Mouse (Mus musculus) layer of hippocampus, adult 8-10 months (tissue): ENCODE data around the gene Srek1ip1. TPM values are rescaled to one million over a fixed set of nuclear protein-coding genes. Genes with fewer than 3 reads are reported as not detected.
A peak's percentile ranks its signal among the peaks of the same experiment; 100 is the strongest.

Source experiments
- DNase-seq, 2 experiments: peaks; one replicate each; pipeline ENCODE4 v3.0.0; 2022; ENCODE audit warnings: low spot score in 2 of 2
- total RNA-seq, 4 experiments: library from RNA; stranded (reverse); gene quantifications; 2 replicates each; pipeline ENCODE4 v1.2.4; 2022

Gene Srek1ip1
- total RNA-seq, result 10 to 100 TPM; 17.8 to 22.8 (median 20.1) TPM

DNA sequence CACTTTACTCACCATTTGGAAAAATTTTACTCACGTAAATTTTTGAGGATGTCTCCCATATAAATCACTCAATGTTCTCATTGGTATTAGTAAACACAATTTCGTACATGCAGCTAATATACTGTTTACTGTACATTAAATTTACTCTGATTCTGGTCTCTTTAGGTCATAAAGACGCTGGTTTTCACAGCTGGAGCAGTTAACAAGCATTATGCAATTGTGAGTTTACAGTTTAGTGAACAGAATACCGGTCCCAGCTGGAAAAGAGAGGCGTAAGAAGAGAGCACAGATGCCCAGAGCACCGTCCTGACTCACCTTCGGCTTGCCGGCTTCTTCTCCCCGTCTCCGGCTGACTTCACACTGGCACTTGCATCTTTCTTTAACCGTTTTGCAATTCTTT is at the start of gene Srek1ip1:
Gene Srek1ip1 (plus strand): TSS at position 301 of the 400 bp plus-strand sequence.
- DNase-seq, result no peak

DNA sequence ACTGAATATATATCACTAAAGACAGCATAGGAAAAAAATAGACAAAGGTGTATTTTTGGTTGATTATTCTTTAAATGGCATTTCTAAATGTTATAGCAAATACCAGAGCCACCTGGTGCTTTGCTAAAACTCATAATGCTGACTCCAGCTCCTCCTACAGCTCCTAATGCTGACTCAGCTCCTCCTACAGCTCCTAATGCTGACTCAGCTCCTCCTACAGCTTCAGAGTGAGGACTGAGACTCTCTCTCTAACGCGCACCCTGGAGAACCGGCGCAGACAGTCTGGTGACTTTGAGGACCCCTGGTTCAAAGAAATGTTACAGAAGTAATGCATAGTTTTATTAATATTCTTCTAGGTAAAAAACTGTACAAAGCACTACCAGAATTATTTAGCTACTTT is 49.4 kb upstream of the Srek1ip1 start:
- no peak for DNase-seq

DNA sequence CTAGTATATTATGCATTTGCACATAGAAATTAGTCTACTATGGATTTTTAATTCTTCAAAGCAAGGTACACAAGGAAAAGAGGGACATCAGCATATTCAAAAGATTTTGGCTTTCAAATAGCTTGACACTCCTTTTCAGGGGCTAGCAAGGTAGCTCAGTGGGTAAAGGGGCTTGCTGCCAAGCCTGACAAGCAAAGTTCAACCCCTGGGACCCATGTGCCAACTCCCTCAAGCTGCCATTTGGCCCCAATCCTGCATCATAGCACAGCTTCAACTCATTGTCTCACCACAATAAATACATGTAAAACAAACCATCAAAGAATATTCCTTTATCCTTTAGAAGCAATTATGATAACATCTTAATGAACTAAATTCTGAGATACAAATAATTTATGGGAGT is 45.3 kb upstream of the Srek1ip1 start:
- DNase-seq, result no peak

- no peak for DNase-seq
Observed at GRCm38 (mm10) chr13:104759381-104759780, 32.9 kb upstream of the Srek1ip1 start.

DNA sequence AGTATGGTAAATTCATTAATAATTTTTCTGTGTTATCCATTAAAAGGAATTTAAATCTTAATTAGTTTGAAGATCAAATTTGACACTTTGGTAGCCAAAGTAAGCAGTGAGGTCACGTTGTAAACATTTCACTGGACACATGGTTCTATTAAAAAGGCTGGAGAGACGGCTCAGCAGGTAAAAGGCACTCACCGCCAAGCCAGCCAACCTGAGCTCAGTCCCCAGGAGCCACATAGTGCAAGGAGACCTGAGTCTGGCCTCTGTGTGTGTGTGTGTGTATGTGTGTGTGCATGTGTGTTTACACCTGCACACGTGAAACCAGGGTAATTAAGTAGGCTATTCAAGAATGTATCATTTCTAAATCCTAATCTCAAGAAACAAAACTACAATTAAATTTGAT is 29.9 kb upstream of the Srek1ip1 start:
- no peak for DNase-seq

DNA sequence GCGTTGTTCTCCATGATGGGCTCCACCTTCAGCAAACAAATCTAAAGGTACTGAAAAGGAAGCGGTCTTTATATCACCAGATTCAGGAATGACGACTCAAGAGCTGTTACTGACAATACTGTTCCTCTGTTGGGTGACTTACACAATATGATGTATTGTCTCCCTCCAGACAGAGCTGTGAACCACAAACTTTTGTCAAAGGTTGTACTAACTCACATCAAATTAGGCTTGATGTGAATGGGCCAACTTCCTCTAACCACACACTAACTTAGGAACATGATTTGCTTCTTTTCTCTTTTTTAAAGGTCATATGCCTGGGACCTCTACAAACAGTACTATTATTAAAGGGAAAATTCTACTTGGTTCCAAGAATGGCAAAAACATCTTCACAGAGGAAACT is 29.1 kb upstream of the Srek1ip1 start:
- DNase-seq, result no peak

DNA sequence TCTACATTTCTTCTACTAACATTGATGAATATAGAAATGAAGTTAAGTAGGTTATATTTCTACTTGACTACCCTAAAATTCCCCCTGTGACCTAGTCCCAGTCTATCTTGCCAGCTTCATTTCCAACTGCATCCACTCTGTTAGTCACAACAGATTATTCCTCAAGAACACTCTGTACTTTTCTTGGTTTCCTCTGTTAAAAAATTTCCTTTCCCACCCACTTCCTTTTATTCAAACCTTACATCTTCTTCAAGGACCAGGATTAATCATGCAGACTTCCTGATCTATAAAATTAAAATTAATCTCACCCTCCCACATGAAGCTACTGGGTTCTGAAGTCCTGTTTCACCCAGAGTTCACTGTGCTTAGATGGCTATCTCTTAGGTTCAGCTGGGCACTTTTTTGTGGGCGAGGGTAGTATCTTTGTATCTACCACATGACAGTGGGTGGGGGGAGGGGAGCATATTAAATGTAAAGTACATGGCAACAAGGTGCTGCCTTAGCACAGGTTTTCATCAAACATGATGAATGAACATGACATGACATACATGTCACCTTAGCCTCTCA is 13.1 kb upstream of the Srek1ip1 start:
- DNase-seq, result no peak

DNA sequence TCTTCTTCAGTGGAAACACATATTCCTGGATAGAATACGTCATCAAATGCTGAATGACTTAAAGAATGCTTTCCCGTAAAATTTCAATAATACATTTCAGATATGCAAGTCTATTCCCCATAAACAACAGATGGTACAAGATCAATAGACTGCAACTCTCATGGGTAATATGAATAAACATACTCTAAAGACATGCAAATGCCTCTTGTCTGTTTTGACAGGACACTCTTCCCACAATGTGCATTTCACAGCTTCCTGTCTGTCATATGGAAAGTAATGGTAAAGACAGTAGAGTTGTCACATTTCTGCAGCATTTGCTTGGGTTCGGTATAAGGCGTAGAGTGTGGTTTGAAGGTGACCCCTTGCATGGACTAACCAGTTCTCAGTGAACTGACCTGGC is 5.0 kb upstream of the Srek1ip1 start:
- DNase-seq, result no peak

- no peak for DNase-seq
Observed at GRCm38 (mm10) chr13:104789663-104790062, 2.6 kb upstream of the Srek1ip1 start.

- DNase-seq, result no peak
Observed at GRCm38 (mm10) chr13:104794421-104794820, 2.1 kb downstream of the Srek1ip1 start.

GRCm38 (mm10) chr13:104799067-104799466 is 6.8 kb downstream of the Srek1ip1 start:
- DNase-seq, result no peak

GRCm38 (mm10) chr13:104799566-104800182 is 7.4 kb downstream of the Srek1ip1 start:
- DNase-seq, result no peak

DNA sequence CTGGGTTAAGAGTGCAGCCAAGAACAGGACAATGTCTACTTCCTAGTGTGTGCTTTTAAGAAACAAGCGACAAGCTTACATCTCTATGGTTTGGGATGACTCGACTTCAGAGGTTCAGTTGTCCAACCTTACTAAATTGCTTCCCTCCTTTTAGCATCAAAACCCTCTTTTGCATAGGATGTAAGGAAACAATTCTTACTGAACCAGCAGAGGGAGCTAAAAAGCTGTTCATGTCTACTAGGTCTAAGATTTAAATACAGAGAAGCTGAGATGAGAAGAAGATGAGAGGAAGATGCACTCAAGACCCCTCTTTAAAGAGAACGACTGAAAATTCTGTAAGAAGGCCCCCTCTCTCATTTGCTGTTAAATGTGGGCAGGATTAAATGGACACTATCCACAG is 13.4 kb downstream of the Srek1ip1 start:
- no peak for DNase-seq

DNA sequence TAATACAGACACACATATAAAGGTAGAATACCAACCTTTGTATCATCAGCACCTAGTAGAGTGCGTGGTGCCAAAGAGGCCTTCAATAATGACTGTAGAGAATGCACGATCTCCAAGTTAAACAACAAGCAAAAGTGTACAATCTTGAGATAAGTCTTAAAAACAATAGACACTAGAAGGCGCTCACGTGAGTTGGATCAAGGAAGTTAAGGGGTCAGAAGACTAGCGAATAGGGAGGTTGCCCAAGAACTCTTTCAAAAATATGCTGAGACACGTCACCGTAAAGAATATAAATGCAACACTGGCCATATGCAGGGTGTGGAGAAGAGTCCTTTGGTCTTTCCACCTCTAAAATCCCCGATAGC is 24.0 kb downstream of the Srek1ip1 start:
- no peak for DNase-seq

DNA sequence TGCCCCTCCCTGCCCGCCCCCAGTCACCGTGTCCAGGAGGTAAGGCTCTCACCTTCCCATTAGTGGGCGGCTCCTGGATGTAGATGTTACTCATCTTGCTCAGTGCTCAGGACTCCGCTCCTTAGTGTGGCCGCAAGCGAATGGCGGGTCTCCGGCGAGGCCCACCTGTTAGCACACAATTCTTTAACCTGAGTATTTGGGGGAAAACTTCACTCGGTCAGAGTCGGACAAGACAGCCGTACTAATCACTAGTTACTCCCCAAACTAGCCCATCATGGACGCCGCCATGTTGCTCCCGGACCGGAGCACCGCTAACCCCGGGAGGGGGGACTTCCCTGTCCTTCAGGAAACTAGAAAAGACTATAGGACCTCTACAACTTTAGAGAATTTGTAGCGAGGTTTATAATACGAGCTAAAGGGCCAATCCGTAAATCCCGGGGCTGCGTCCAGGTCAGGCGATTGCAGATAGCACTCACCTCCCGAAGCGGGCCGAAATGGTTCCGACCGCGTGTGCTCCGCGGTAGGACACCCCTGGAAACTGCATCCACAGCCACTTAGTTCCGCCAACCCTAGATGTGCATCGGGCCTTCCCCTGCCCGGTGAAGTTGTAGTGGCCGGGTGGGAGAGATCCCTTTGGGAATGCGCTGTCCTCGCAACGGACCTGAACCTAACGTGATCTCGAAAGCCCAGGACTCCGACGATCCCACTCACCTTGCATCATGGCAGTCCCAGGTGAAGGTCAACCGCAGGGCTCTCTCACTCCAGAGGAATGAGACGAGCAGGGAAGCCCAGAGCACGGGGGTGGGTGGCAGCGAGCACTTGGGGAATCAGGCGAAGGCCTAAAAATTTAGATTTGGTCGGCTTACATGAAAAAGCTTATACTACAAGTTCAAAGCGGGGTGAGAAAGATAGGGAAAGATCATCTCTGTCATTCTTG is 24.6 kb downstream of the Srek1ip1 start, which contains the start of gene Cwc27:
Gene Cwc27 (minus strand): TSS at position 508 of the 937 bp plus-strand sequence.
- DNase-seq, result peak; percentile 71 to 84

DNA sequence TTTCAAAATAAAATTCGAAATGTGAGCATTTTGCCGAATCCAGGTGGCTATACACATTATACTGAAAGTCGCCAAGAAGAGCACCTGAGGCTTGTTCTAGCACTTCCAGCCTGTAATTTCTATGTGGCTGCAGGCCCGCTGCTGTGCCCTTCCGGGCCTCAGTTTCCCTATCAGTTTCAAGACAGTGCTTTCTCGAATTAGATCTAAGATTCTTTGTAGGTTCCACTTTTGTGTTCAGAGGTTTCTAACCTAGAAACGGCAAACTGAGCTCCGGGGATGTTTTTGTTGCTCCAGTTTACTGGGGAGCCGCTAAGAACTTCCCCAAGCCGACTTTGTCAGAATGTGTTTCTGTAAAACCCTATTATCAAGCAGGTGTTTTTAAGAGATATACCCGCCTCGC is 25.4 kb downstream of the Srek1ip1 start:
- no peak for DNase-seq

DNA sequence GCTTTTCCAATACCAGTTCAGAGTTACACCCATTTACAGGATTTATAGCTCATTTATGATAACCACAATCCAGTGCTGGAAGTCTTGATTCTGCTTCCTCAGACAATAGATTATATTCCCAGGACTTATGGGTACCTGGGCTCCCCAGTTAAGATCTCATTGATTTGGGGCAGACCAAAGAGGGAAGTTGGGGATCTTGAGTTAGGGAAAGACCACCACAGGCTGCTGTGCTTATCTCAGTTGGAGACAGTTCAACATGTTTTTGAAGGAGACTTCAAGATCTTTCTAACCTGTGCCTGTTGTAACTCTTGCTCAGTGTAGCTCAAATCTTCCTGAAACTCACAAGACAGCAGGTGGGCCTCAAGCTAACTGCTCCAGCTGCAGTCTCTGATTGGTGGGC is 28.9 kb downstream of the Srek1ip1 start:
- DNase-seq, result no peak

- no peak for DNase-seq
Observed at GRCm38 (mm10) chr13:104821908-104822307, 29.6 kb downstream of the Srek1ip1 start.

GRCm38 (mm10) chr13:104822411-104822838 is 30.1 kb downstream of the Srek1ip1 start:
- DNase-seq, result no peak

DNA sequence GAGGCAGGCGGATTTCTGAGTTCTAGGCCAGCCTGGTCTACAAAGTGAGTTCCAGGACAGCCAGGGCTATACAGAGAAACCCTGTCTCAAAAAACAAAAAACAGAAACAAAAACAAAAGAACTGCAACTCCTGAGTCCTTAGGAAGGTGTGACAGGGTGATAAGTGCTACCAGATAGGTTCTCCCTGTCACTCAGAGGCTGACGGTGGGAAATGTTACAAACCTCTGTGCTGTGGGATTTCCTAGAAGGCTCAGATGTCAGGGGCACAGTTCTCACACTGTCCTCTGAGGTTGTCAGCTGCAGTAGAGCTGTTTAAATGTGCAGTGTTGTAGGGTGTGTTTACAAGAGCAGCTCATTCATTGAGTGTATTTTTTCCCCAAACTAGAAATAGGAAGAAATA is 33.2 kb downstream of the Srek1ip1 start:
- no peak for DNase-seq

DNA sequence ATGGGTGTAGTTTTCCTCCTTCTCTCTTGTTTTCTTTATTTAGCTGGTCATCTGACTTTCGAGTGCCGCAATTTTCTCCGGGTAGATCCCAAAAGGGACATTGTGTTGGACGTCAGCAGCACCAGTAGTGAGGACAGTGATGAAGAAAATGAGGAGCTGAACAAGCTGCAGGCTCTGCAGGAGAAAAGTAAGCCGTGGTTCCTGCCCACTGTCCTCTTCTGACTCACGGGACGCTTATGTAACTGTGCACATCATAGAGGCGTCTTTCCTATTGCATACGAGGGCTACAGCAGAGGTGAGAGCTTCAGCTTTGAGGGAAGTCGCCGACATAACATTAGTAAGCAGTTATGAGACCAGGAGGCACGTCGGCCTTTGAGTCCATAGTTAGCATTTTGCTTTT is 40.5 kb downstream of the Srek1ip1 start:
- DNase-seq, result no peak

GRCm38 (mm10) chr13:104837628-104838027 is 45.3 kb downstream of the Srek1ip1 start:
- DNase-seq, result no peak
